Mouse (Mus musculus): ENCODE results near the gene Zfp655. TPM values are rescaled to one million over a fixed set of nuclear protein-coding genes. Genes with fewer than 3 reads are reported as not detected.
A peak's percentile ranks its signal among the peaks of the same experiment; 100 is the strongest.
"Not testable (repeated sequence)": the region's sequence is repeated elsewhere in the genome, so short reads cannot be mapped to it uniquely, and the experiment has no call there.

Gene Zfp655
- 10 to 100 TPM; 24.8 to 27.9 TPM for total RNA-seq (2021)

- DNase-seq (ENCODE audit: extremely low spot score in 1 of 2, low spot score in 2 of 2) = peak; percentile 97 to 98
- intact Hi-C loops (cut with DNase I) = no loop called here
Observed at GRCm38 (mm10) chr5:145231367-145231871, at the start of gene Zfp655. TSS of gene Zfp655 (plus strand) at chr5:145231715.

- intact Hi-C loops (cut with DNase I) = no loop called here
Observed at GRCm38 (mm10) chr5:145185244-145185643, 46.3 kb upstream of the Zfp655 start.

GRCm38 (mm10) chr5:145189416-145189815 lies 42.1 kb upstream of the Zfp655 start:
- no peak for DNase-seq (ENCODE audit: extremely low spot score in 1 of 2, low spot score in 2 of 2)

More at GRCm38 (mm10) chr5:145185244-145185643, 46.3 kb upstream of the Zfp655 start:
- no peak for DNase-seq (ENCODE audit: extremely low spot score in 1 of 2, low spot score in 2 of 2)

GRCm38 (mm10) chr5:145190373-145190772 lies 41.1 kb upstream of the Zfp655 start:
- intact Hi-C loops (cut with DNase I) = no loop called here
- no peak for DNase-seq (ENCODE audit: extremely low spot score in 1 of 2, low spot score in 2 of 2)

More at GRCm38 (mm10) chr5:145189416-145189815, 42.1 kb upstream of the Zfp655 start:
- intact Hi-C loops (cut with DNase I) = no loop called here

- DNase-seq (ENCODE audit: extremely low spot score in 1 of 2, low spot score in 2 of 2) = peak; percentile 88 to 95
- intact Hi-C loops (cut with DNase I) = no loop called here
Observed at GRCm38 (mm10) chr5:145190875-145191798, 40.4 kb upstream of the Zfp655 start.

- DNase-seq (ENCODE audit: extremely low spot score in 1 of 2, low spot score in 2 of 2) = no peak
- intact Hi-C loops (cut with DNase I) = no loop called here
Observed at GRCm38 (mm10) chr5:145191962-145192361, 39.6 kb upstream of the Zfp655 start, which contains the start of gene Atp5j2. TSS of gene Atp5j2 (minus strand) at chr5:145192062.

GRCm38 (mm10) chr5:145200387-145200786 lies 31.1 kb upstream of the Zfp655 start:
- intact Hi-C loops (cut with DNase I) = no loop called here
- no peak for DNase-seq (ENCODE audit: extremely low spot score in 1 of 2, low spot score in 2 of 2)

- peak; percentile 74 to 80 for DNase-seq (ENCODE audit: extremely low spot score in 1 of 2, low spot score in 2 of 2)
- intact Hi-C loops (cut with DNase I) = no loop called here
Observed at GRCm38 (mm10) chr5:145201321-145201991, 30.1 kb upstream of the Zfp655 start, which contains the start of gene Zkscan14. TSS of gene Zkscan14 (minus strand) at chr5:145201868.

GRCm38 (mm10) chr5:145202446-145202845 lies 29.1 kb upstream of the Zfp655 start:
- intact Hi-C loops (cut with DNase I) = no loop called here
- no peak for DNase-seq (ENCODE audit: extremely low spot score in 1 of 2, low spot score in 2 of 2)

GRCm38 (mm10) chr5:145203936-145204691 lies 27.4 kb upstream of the Zfp655 start, which contains the start of gene Zkscan5:
TSS of gene Zkscan5 (plus strand) at chr5:145204562.
- DNase-seq (ENCODE audit: extremely low spot score in 1 of 2, low spot score in 2 of 2) = peak; percentile 99
- intact Hi-C loops (cut with DNase I) = no loop called here

- DNase-seq (ENCODE audit: extremely low spot score in 1 of 2, low spot score in 2 of 2) = no peak
- intact Hi-C loops (cut with DNase I) = no loop called here
Observed at GRCm38 (mm10) chr5:145205041-145205440, 26.5 kb upstream of the Zfp655 start.

GRCm38 (mm10) chr5:145207385-145207784 lies 24.1 kb upstream of the Zfp655 start:
- no peak for DNase-seq (ENCODE audit: extremely low spot score in 1 of 2, low spot score in 2 of 2)
- intact Hi-C loops (cut with DNase I) = no loop called here

GRCm38 (mm10) chr5:145207954-145208353 lies 23.6 kb upstream of the Zfp655 start:
- intact Hi-C loops (cut with DNase I) = no loop called here
- no peak for DNase-seq (ENCODE audit: extremely low spot score in 1 of 2, low spot score in 2 of 2)

- intact Hi-C loops (cut with DNase I); DNase-seq (ENCODE audit: extremely low spot score in 1 of 2, low spot score in 2 of 2): not testable (repeated sequence)
Observed at GRCm38 (mm10) chr5:145208391-145208790, 23.1 kb upstream of the Zfp655 start.

- DNase-seq (ENCODE audit: extremely low spot score in 1 of 2, low spot score in 2 of 2) = no peak
- intact Hi-C loops (cut with DNase I) = no loop called here
Observed at GRCm38 (mm10) chr5:145211340-145211739, 20.2 kb upstream of the Zfp655 start.

GRCm38 (mm10) chr5:145212216-145212615 lies 19.3 kb upstream of the Zfp655 start:
- DNase-seq (ENCODE audit: extremely low spot score in 1 of 2, low spot score in 2 of 2) = no peak
- intact Hi-C loops (cut with DNase I) = no loop called here

- DNase-seq (ENCODE audit: extremely low spot score in 1 of 2, low spot score in 2 of 2) = no peak
- intact Hi-C loops (cut with DNase I) = no loop called here
Observed at GRCm38 (mm10) chr5:145213505-145213904, 18.0 kb upstream of the Zfp655 start.

- DNase-seq (ENCODE audit: extremely low spot score in 1 of 2, low spot score in 2 of 2) = no peak
- intact Hi-C loops (cut with DNase I) = no loop called here
Observed at GRCm38 (mm10) chr5:145214679-145215078, 16.8 kb upstream of the Zfp655 start.

GRCm38 (mm10) chr5:145217746-145218145 lies 13.8 kb upstream of the Zfp655 start:
- DNase-seq (ENCODE audit: extremely low spot score in 1 of 2, low spot score in 2 of 2) = no peak
- intact Hi-C loops (cut with DNase I) = no loop called here

Measured in left cerebral cortex, postnatal 10 days (tissue).